Mouse (Mus musculus): ENCODE results near the gene Limd1.

Limd1 gene

DNA sequence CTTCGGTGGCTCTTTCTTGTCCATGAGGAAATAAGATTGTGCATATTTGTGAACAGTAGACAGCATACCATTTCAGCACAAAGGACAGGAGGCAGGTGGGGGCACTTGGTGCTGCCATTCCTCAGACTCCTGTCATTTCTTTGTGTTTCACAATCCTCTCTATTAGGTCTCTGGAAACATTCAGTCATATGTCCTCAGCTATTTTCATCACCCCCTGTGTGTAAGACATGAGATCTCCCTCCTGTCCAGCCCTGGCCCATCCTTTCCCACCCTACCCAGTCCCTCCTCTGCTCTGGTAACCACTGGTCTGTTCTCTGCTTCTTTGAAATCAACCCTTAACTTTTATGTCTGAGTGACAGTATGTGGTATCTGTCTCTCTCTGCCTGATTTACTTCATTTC, 5.1 kb downstream of the Limd1 start:
- no peak for DNase-seq (ENCODE audit: low spot score)

DNA sequence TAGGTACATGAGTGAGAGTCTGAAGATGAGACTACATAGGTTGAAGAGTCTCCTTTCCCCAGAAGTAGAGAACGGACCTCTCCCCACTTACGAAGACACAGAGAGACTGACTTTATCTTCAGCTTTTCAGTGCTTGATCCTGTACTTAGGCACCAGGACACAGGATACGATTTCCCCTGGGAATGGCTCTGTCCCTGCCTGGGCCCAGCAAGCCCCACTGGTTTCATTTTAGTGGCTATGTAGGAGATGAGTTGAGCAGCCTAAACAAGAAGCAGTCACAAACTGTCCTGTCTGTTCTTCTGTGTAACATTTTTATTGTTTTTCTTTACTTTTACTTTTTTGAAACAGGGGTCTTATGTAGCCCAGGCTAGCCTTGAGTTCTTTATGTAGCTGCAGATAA, 6.3 kb downstream of the Limd1 start:
- DNase-seq (ENCODE audit: low spot score), result no peak

DNA sequence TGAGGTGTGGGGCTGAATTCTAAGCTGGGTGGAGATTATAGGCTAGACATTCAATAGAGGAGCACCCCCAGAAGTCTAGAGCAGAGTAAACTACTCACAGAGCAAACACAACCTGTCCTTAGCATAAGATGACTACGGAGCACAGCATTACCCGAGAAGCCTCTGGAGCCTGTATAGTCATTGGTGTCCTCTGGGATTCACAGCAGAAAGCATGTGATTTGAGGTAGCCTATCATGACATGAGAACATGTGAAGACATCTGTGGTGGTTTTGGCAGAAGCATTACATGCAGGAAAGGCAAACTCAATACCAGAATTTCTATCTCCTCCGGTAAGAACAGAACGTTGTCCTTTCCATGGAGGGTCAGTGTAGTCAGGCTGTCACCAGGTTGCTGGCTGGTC, 7.1 kb downstream of the Limd1 start:
- DNase-seq (ENCODE audit: low spot score), result no peak

DNA sequence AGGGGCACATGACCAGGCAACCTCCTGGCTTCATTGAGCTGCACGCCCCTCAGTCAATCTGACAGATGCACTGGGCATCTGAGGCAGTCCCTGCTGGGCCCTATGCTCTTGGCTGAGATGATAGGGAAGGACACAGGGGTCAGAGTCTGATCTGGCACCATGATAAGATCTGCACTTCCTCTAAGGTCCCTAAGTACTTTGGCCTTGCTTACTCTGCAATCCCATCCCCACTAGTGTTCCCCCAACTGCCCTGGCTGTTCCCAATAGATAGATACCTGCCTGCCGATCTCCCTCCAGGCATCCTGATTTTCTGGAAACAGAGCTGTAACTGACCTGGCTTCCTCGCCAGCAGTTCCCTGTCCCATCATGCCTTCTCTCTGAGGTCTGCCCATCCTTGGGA, 8.1 kb downstream of the Limd1 start:
- DNase-seq (ENCODE audit: low spot score), result no peak

DNA sequence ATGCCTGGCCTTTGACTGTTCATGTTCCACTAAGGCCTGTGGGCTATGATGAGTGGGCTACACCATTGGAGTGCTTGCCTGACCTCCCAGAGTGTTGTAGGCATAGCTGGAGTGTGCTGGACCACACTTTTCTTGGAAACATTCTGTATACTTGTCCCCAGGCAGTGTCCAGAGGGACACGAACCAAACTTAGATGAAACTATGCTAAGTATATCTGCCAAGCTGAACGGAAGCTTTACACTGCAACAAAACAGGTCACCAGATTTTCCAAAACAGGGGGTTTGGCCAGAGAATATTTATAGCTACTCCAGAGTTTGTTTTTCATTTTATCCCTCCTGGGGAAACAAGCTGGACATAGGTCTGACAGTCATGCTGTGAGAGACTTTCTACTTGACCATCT, 10.6 kb downstream of the Limd1 start:
- DNase-seq (ENCODE audit: low spot score), result no peak

DNA sequence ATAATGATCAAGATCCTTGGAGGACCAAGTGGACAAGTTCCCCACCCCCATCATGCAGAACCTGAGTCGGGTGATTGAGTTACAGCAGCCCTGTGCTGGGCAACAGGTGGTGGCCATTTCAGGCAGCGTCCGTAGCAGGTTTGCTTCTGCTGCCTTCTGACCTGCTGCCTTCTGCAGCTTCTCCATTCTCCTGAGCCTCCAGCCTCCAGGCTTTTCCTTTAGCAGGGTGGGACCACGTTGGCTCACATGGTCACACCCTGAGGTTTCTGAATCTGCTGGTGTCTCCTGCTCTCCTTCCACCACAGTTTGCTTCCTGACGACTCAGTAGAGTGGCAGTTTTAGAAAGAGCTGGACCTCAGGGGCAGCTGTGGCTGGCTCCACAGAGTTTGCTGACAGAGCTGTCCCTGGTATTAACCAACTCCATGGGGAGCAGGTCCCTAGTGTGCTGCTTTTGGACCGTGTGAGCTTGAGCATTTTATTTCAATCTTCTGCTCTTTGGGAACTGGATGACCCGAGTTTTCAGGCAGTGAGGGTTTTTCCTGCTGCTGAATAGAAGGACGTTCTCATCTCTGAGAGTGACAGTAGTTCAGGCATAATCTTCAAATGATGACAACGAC, 11.3 kb downstream of the Limd1 start:
- no peak for DNase-seq (ENCODE audit: low spot score)

DNA sequence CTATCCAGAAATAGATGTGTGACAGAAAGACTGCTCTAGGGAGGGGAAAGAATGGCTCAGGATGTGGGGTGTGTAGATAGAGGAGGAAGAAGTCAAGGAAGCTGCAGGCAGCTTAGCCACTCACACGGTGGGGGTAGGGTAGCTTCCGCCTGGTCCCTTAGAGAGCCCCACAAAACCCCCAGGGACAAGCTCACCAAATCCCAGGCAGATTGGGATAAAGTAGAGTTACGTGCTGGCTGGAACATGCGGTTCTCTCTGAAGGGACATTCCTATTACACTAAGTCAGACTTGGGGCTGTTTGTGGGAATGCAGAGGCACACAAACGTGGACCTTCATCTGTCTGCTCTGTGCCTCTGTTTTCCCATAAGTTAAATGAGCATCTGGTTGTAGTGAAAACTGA, 12.4 kb downstream of the Limd1 start:
- no peak for DNase-seq (ENCODE audit: low spot score)

DNA sequence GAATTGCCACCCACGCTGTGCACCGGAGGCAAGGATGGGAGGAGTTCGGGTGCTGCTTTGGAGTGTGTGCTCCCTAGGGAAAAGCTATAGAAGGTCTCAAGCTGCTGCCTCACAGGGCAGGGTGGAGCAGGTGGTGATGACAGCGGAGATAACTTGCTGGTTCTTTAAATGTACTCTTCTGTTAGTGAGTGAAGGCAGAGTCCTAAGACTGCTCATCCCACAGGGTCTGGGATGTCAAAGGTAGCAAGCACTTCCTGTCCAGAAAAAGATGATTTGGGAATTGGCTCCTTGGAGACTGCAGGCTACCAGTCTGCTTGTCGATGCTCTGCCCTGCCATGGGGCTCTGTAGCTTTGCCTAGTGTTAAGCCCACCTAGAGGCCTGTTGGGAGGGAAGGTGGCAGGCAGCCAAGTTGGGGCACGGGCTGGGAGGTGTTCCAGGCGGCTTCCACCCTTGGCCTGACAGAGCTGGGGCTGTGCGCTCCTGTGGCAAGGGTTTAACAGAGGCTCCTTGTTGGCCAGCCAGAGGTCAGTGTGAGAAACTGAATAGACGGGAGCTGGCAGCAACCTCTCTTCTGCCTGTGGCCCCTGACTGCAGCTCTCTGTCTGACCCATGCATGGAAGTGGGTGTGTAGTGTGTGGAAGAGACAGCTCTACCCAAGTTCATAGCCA, 13.5 kb downstream of the Limd1 start:
- no peak for DNase-seq (ENCODE audit: low spot score)

DNA sequence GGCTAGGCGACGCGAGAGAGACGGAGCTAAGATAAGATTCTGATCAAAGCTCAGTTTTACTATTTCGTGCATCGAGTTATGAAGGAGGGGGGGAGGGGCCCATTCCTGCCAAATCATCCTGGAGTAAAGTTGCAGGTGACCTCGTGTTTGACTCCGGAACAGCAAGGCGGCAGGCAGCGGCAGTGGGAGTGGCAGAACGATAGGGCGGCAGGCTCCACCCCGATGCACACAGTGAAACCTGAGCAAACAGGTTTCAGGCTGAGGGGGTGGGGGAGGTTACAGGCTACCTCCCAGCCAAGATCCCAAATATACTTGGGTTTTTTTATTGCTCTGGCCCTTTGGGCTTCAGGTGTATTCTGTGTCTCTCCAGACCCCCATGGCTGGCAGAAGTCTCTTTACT, 18.2 kb downstream of the Limd1 start:
- no peak for DNase-seq (ENCODE audit: low spot score)

DNA sequence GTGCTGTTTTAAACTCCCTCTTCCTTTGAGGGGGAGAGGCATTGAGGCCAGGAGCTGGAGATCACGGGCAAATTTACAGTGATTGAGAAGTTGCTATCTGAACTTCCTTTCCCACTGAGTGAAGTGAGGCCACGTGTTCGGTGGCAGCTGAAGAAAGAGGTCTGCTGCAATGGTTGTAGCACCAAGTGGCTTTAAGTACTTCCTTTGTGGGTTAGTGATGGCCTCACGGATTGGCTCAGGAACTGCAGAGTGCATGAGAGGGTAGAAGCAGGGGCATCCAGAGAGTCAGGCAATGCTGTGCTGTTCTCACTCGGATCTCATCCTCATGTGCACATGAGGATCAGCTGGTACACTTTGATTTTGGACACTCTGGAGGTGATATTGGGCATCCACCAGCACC, 19.4 kb downstream of the Limd1 start:
- DNase-seq (ENCODE audit: low spot score), result no peak

DNA sequence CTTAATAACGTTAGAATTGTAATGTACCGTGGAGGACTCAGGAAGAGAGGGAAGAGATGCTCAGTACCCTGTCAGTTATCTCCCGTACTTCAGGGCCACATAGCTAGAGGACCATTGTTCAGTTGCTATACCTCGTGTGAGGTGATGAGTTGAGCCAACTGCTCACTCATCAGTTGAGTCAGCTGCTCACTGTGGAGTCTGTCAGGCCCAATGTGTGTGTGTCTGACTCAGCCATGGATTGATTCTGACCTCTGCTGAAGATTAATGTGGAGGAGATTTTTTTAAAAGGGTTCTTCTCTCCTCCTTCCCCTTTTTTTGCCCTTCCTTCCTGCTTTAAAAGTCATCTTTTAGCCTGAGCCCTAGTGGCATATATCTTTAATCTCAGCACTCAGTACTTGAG, 22.0 kb downstream of the Limd1 start:
- no peak for DNase-seq (ENCODE audit: low spot score)

DNA sequence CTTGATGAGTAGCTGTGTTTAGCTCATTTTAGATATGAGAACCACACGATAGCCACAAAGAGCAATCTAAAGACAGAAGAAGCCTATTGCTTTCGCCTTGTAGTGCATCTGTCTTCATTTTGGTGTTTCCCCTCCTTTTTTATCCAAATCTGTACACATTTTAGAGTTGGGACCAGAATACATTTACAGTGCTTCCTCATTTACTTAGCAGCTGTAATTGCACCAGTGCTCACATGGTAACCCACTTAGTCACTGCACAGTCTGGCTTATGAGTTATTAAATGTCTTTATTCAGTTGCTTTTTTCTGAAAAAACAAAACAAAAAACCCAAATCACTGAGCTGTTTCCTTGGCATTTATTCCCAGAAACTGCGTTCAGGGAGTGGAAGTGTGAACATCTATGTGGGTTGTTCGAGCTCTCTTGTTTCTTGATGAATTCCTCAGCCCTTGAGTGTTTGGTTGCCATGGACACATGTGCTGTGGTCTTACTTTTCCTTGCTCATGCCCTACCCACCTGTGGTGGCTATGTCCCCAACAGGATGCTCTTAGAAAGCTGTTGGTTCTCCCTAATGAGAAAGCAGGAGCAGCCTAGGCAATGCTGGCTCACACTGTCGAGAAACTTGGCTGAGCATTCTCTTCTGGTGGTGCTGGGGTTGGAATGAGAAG, 24.8 kb downstream of the Limd1 start:
- DNase-seq (ENCODE audit: low spot score), result no peak

DNA sequence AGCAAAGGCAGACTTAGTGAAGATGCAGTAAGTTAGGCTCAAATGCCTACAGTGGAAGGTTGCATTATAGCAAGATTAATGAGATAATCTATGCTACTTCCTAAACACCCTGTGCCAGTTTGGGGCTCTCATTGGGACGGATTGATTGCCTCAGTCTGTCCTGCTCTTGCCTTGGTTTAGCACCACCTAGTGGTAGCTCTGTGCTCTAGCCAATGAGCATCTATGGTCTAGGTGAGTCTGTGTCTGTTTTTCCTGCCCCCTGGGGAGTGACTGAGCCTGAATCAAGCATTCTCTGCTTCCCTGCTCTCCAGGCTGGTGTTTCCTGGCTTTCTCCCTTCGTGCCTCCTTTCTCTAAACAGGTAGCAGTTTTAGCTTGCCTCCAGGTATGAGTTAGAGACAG, 25.8 kb downstream of the Limd1 start:
- no peak for DNase-seq (ENCODE audit: low spot score)

DNA sequence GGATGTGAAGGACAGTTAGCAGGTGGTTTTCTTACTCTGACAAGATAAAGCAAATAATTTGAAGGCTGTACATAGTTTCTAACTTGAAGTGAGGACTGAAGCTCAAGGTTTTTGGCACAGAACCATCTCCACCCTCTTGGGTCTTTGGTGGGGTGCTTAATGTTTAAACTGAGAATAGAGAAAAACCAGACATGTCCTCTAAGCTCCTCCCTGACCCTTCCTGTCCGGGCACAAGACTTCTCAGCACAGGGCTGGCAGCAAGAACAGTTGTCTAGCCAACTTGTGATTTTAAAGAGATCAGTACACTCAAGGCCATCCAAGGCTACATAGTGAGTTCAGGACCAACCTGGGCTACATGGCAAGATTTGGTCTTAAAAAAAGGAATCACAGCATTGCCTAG, 27.1 kb downstream of the Limd1 start:
- no peak for DNase-seq (ENCODE audit: low spot score)

DNA sequence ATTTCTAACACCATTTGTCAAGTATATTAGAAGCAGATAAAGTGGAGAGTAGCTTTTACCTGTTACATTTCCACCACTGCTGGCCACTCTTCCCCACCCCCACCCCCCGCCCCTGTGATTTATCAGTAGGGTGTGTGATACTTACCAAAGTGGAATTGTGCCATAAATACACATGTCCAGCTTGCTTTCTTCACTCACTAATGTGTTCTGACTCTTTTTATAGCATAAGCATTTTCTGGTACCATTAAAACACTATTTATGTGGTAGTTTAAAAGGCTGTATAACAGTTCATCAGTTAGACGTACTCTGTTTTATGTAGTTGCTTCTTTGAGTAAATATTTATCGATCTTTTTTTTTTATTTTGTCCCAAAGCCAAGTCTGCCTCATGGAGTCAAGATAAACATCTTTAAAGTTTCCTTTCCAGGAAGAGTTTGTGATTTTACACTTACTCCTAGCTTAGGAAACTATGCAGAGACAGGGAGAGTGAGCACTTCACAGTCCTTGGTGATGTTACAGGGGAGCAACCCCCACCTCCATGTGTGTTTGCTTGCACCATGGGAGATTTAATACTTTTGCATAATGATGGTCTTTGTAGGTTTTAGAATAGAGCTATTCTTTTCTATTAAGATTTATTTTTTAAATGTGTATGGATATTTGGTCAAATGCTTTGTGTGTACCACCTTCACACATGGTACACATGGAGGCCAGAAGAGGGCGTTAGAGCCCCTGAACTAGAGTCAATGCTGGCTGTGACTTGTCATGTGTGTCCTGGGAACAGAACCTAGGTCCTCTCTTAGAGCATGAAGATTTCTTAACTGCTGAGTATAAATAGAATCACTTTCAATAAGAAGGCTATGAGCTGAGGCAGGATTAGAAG, 28.0 kb downstream of the Limd1 start:
- no peak for DNase-seq (ENCODE audit: low spot score)

DNA sequence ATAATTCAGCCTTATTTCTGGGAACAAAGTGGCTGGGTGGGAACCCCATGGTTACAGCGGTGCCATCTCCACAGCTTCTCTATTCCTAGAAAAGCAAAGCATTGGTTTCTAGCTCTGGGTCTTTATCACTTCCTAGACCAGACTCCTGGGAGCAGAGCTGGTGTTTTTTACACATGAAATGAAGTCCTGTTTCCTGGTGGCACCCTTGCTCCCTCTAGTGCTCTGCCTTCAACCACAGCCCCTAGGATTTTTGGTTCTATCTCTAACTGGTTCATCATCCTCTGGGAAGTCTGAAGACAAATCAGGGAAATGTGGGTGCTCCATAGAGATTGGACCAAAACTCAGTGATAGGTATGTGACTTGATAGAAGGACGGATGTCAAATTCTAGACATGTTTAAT, 28.9 kb downstream of the Limd1 start:
- DNase-seq (ENCODE audit: low spot score), result no peak

DNA sequence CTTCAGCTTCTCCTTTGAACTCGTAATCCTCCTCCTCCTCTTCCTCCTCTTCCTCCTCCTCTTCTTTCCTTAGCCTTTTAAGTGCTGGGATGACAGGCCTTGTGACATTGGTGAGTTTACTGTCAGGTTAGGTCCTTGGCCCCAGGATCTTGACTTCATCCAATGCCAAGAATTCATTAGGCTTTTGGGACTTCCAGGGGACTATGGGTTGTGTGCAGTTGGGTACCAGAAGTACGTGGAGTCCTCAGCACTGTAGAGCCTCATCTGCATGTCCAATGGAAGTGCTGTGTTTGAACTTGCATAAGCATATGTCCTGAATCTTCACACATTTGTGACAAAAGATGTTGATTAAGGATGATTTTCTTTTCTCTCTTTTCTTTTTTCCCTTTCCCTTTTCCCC, 30.5 kb downstream of the Limd1 start:
- DNase-seq (ENCODE audit: low spot score), result no peak

DNA sequence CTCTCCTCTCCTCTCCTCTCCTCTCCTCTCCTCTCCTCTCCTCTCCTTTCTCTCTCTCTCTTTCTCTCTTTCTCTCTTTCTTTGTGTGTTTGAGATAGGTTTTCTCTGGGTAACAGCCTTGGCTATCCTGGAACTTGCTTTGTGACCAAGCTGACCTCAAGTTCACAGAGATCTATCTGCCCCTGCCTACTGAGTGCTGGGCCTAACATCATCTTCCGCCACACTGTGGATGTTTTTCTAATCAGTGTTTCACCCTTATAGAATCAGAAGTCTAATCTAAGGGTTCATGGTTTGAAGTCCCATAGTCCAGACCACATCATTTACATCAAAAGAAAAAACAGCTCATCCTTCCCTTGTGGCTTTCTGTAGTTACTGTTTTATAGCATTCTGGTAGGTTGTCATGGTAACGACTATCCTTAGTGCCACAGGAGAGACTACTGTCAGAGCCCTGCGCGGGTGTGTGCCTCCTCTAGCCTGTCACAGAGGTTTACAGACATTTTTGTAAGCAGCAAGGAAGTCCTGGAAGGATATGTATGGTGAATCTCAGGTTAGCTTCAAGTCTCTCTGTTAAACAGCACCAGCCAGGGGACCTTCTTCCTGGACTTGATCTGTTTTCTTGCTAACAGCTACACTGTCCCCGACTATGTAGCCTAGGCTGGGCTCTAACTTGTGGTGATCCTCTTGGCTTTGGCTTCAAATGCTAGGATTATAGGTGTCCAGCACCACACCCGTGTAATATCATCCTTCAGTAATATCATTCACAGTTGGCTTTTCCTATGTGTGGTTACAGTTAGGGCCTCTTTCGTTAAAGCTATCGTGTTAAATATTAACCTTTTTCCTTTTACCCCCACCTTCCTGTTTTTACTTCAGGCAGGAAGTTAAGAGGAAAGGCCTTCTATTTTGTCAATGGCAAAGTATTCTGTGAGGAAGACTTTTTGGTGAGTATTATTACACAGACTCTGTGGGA, 31.4 kb downstream of the Limd1 start:
- no peak for DNase-seq (ENCODE audit: low spot score)

DNA sequence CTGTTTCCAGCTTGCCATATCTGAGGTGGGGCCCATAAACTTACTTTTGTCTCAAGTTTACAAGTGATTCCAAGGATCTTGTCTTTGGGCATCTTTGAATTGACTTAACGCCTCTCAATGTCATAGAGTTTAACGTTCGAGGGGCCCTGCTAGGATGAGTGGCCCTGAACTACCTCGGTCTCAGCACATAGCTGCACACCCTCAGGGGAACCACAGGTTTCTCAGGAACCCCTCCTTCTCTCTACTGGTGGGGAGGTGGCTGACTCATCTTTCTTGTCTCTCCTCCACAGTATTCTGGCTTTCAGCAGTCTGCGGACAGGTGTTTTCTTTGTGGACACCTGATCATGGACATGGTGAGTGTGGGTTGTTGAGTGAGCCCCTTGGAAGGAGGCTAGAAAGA, 32.4 kb downstream of the Limd1 start:
- DNase-seq (ENCODE audit: low spot score), result no peak

DNA sequence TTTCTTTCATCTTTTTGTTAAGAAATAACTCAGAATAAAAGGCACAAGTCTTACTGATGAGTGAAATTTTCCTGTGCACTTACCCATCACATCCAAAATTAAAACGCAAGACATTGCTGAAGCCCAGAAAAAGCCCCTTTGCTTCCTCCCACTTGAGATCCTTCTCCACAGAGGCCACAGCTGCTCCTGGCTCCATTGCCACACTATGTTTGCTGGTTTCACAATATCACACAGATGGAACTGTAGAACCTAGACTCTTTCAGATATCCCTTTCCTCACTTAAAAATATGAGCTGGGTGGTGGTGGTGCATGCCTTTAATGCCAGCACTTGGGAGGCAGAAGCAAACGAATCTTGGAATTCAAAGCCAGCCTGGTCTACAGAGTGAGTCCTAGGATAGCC, 34.0 kb downstream of the Limd1 start:
- DNase-seq (ENCODE audit: low spot score), result no peak

DNA sequence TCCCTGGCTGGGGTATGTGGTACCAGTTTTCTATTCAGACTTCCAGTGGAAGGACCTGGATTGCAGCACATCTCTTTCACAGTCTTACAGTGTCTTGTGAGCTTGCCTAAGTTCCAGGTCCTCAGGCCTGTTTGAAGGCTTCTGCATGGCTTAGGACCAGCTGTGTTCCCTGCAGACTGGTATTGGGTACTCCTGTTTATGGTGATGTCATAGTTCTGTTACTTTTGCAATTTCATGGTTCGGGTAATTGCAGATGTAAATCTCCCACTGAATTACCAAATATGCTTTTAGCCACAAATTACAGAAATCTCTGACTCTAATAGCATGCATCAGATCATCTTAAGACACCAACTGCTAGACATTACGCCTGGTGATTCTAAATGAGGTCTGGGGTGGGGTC, 36.6 kb downstream of the Limd1 start:
- DNase-seq (ENCODE audit: low spot score), result no peak

Data from ovary, postnatal 10 days (tissue).